Mouse (Mus musculus): ENCODE measurements around the gene D17Wsu92e. TPM values are rescaled to one million over a fixed set of nuclear protein-coding genes. Genes with fewer than 3 reads are reported as not detected.

D17Wsu92e gene
- total RNA-seq, 1 experiment from 2014 or later: 76.8 TPM

GRCm38 (mm10) chr17:27716804-27717203, 103.6 kb downstream of the D17Wsu92e start:
- no peak for ATAC-seq (ENCODE audit: extremely low read depth, insufficient number of reproducible peaks, low FRiP score, poor library complexity, severe bottlenecking)

DNA sequence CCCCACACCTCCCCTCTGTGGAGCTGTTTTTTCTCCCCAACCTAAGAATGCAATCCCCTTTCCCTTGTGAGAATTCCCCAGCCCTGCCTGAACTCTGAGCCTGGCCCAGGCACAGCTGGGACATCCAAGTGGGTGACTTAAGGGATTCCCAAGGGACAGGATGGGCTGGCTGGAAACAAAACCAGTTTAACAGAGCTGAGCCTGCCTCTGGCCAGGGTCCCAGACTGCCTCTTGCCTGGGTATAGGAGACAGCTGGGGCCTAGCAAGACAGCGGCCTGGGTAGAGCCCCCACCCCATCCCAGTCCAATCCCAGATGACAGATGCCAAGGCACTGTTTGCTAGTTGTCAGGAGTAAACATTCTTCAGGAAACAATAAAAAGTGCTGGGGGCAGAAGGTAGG, 107.6 kb downstream of the D17Wsu92e start:
- ATAC-seq (ENCODE audit: extremely low read depth, insufficient number of reproducible peaks, low FRiP score, poor library complexity, severe bottlenecking): no peak

DNA sequence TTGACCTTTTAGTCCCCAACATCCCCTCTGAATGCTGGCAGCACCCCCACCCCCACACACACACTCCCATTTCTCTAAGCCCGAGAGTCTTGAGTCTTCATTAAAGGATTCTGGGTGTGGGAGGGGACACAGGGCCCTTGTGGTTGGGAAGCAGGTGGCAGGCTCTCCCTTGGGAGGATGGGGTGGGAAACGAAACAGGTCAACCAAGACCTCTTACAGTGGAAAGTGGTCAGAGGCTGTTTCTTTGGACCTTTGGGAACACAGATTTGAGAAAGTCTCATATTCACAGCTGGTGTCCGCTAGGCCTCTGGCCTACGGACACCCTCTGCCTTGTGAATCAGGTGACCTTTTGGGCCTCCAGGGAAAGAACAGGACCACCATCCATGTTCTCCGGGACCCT, 110.8 kb downstream of the D17Wsu92e start:
- no peak for ATAC-seq (ENCODE audit: extremely low read depth, insufficient number of reproducible peaks, low FRiP score, poor library complexity, severe bottlenecking)

DNA sequence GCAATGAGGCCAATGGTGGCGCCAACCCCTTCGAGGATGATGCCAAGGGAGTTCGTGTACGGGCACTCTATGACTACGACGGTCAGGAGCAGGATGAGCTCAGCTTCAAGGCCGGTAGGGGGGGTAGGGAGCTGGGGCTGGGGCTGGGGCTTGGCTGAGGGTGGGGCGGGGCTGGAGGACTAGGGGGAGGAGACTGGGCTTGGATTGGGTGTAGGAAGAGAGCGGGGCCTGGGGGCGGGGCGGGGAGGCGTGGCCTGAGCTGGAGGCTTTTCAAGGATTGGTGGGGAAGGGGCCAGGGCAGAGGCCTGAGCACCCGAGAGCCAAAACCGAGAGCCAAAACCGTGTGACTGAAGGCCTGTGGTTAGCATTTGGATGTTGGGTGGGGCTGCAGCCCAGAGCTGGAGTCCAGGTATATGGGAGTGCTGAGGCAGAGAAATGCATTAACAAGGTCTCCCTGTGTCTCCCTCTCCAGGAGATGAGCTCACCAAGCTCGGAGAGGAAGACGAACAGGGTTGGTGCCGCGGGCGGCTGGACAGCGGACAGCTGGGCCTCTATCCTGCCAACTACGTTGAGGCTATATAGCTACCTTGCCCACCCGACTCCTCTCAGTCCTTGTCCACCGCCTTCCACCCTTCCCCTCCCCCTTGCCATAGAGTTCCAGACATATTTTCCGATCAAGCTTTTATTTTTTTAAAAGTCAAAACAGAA, 112.3 kb downstream of the D17Wsu92e start:
- no peak for ATAC-seq (ENCODE audit: extremely low read depth, insufficient number of reproducible peaks, low FRiP score, poor library complexity, severe bottlenecking)

DNA sequence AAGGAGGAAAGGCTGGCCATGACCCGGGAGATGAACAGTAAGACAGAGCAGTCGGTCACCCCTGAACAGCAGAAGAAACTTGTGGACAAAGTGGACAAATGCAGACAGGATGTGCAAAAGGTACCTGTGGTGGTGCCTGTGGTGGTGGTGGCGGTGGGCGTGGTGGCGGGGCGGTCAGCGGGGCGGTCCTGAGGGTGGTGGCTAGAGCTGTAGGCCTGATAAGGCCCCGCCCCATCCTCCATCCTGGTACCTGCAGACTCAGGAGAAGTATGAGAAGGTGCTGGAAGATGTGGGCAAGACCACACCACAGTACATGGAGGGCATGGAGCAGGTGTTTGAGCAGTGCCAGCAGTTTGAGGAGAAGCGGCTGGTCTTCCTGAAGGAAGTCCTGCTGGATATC, 114.8 kb downstream of the D17Wsu92e start:
- no peak for ATAC-seq (ENCODE audit: extremely low read depth, insufficient number of reproducible peaks, low FRiP score, poor library complexity, severe bottlenecking)

GRCm38 (mm10) chr17:27703961-27704621, 116.4 kb downstream of the D17Wsu92e start:
- no peak for ATAC-seq (ENCODE audit: extremely low read depth, insufficient number of reproducible peaks, low FRiP score, poor library complexity, severe bottlenecking)

DNA sequence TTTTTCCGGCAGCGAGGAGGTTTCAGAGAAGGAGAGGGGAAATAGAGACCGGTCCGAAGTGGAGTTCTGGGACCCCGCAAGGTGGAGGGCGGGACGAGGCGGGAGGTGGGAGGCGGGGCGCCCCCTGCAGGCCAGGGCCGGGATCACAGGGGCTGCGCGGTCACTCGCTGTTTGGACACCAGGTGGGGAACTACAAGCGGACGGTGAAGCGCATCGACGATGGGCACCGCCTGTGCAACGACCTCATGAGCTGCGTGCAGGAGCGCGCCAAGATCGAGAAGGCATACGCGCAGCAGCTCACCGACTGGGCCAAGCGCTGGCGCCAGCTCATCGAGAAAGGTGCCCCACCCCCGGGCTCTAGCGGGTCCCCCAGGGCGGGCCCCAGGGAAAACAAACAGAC, 117.9 kb downstream of the D17Wsu92e start:
- ATAC-seq (ENCODE audit: extremely low read depth, insufficient number of reproducible peaks, low FRiP score, poor library complexity, severe bottlenecking): peak; percentile 30; the same call in 1 of the 2 replicates

- no peak for ATAC-seq (ENCODE audit: extremely low read depth, insufficient number of reproducible peaks, low FRiP score, poor library complexity, severe bottlenecking)
These were observed 118.6 kb downstream of the D17Wsu92e start for GRCm38 (mm10) chr17:27701856-27702255.

Other genes with a start within 250 kb of the D17Wsu92e start
- 81.1 and 84.1 TPM in 2 replicates for gene Nudt3, start 197.2 kb downstream of the D17Wsu92e start, total RNA-seq (2017)
- gene RPS10-NUDT3, start 185.4 kb downstream of the D17Wsu92e start, total RNA-seq (2017): 39.0 TPM in 1 of 2 replicates, not detected in the other
- 1,097 and 1,122 TPM in 2 replicates for gene Rps10, start 184.0 kb downstream of the D17Wsu92e start, total RNA-seq (2017)
- gene Pacsin1, start 165.1 kb downstream of the D17Wsu92e start, total RNA-seq (2017): 9.3 and 11.2 TPM in 2 replicates
- not detected in 2 replicates for gene Spdef, start 91.7 kb downstream of the D17Wsu92e start, total RNA-seq (2017)
- 74.8 and 75.6 TPM in 2 replicates for gene Snrpc, start 17.5 kb upstream of the D17Wsu92e start, total RNA-seq (2017)
- 1.4 and 1.6 TPM in 2 replicates for gene Uhrf1bp1, start 35.8 kb upstream of the D17Wsu92e start, total RNA-seq (2017)
- 30.6 and 31.7 TPM in 2 replicates for gene Anks1, start 88.7 kb upstream of the D17Wsu92e start, total RNA-seq (2017)
- 20.4 and 52.5 TPM in 2 replicates for gene Taf11, start 89.2 kb upstream of the D17Wsu92e start, total RNA-seq (2017)